Mouse (Mus musculus): ENCODE data around the gene Wwc1.

The Wwc1 gene

DNA sequence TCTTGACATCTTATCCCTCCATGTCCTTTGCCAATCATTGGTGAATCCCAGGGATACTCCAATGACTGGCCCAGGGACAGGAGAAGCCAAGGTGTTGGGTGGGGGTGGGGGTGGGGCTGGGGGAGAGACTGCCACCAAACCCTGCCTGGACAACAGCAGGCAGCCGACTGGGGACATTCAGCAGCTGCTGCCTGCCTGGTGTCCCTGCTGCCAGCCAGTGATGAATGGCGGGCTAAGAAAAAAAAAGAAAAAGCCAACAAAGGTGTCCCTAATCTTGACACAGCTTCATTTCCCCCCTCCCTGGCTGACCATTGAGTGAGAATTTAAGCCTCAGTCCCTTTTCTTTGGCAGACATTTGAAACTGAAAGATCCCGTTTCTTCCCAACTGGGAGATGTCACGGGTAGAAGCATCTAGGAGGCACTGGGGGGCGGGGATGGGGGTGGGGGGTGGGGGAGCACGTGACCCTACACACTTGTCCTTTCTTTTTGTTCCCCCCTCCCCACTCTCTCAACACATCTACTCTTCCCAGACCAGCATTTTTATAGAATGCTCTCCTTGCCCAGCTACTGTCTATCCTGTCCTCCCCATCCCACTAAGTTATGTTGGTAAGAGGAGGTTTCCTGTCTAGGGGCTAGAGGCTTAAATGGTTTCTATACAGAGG lies 7.9 kb downstream of the Wwc1 start:
- DNase-seq (ENCODE audit: low spot score): no peak

DNA sequence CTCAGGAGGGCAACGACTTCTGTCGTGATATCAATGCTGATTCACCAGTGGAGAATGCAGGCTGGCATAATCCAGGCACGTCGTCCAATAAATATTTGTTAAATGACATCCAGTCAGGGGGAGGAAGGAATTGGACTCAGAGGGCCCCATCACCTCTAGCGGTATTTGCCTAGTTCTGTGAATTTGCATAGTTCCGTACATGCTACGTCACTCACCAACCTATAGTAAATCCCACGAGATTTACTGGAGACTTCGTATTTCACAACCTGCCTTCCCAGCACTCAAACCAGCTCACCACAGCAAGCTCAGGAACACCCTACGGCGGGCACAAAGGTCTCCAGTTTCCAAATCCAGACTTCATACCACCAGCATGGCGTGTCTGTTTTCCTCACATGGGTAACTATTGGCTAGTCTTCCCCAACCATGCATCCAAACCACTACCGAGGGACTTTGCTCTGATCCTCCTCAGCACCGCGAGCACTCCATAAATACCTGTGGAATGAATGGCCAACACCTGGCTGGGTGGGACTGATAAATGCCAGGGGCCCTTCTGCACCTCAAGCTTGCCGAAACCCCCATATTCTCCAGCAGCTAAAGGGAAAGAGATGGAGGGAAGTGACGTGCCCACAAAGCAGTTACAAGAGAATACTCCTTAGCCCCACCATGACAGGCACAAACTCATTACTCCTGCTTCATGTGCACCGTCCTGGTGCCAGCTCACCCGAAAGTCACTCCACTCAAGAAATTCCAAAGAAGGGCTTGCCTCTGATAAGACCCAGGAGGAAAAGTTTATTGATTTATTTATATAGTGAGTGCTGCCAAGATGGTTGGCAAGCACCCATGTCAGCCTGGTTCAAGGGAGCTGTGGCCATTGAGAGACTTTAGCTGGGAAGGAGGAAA lies 9.3 kb downstream of the Wwc1 start:
- no peak for DNase-seq (ENCODE audit: low spot score)

DNA sequence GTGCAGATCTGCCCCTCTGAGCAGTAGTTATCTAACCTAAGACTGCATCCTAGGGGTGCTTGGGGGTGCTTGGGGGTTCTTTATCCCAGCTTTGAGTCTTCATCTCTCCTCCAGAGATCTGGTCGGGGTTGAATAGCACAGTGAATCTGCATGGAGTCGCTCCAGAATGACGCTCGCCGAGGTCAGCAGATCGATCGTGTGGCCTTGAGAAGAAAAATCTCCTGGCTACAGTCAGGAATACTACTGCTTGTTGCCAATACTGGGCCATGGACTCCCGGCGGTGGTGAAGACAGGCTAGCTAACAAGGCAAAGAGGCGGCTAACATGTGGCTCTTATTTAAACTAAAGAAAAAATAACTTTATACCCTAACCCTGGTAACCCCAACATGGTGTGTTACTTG lies 12.0 kb downstream of the Wwc1 start:
- no peak for DNase-seq (ENCODE audit: low spot score)

DNA sequence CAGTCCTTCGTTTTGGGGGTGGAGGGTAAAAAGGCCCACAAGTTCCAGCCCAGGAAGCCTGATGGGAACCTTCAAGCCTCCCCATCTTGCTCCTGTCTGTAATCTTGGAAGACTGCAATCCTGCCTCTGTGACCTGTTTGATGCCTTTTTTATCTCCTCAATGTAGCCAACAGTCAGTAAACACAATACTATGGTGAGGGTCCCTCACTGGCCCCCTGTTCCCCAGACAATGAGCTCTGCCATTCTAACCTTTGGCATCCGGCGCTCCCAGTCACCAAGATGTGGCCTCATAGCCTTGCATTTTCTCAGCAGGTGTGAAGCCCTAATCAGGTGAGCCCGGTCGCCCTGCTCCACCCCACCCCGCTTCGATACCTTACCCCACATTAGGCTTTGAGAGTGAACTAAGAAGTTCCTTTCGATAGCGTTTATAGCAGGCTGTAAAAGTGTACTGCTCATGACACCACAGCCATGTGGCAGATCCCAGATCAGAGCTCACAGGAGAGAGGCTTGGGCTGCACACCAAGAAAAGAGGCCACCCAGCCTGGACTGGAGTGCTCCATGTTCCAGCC lies 16.3 kb downstream of the Wwc1 start:
- no peak for DNase-seq (ENCODE audit: low spot score)

DNA sequence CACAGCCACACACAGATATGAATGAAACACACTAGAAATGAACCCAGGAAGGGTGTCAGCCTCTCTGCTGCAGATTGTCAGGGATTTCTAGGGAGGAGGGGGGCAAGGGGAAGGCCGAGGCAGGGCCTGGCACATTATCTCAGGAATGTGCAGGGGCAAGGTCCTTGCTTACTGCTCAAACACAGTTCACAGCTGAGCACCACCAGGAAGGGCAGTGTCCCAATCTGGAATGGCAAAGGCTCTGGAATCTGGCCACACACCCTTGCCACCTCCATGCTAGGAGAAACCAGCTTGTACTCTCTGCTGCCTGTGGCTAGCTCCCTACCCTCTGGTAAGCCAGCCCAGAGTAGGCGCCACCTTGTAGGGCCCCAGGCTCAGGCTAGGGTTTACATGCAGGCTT lies 16.8 kb downstream of the Wwc1 start:
- no peak for DNase-seq (ENCODE audit: low spot score)

DNA sequence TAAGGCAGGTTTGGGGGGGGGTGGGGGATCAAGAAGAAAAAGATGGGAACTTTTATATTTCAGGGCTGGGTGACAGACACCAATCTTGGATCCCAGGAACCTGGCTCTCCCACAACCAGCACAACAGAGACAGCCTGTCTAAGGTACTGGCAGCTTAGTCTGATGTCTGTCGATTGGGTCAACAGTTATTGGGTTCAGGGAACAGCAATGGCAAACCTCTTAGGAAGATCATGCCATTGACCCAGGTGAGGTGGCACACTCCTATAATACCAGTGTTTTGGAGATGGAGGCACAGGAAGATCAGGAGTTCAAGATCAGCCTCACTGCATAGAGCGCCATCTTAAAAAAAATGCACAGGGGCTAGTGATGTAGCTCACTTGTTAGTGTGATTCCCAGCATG lies 17.9 kb downstream of the Wwc1 start:
- no peak for DNase-seq (ENCODE audit: low spot score)

DNA sequence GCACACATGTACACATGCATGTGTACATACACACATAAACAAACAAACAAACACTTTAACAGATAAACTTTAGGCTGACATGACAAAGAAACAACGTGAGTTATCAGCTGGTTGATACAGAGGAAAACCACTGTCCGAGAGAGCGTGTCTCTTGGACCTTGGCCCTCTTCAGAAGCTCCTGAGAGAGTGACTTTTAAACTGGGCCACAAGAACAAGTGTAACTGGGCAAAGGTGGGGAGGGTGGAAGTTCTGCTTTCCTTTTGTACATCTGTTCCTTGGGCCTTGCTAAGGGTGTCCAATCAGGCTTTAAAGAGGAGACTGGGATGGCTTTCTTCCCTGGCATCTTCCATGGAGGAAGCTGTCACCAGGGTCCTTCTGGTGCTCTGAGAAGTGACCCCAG lies 21.1 kb downstream of the Wwc1 start:
- DNase-seq (ENCODE audit: low spot score): no peak

DNA sequence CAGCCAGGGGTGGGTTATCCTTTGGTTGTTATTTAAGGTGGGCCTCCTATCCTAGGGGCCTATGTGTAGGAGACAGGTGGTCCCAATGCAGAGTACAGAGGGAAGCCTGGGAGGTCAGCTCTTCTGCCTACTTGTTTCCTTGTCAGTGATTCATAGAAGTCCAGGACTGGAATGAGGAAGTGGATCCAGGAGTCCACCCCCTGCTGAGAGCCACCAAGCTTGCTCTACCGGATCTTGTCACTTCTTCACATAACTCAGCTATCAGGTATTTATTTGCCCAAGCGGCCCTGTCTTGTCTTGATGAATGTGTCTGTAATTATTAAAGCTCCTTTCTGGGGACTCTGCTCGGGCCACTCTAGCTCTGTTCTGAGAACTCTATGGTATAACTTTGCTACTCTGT lies 24.8 kb downstream of the Wwc1 start:
- DNase-seq (ENCODE audit: low spot score): no peak

DNA sequence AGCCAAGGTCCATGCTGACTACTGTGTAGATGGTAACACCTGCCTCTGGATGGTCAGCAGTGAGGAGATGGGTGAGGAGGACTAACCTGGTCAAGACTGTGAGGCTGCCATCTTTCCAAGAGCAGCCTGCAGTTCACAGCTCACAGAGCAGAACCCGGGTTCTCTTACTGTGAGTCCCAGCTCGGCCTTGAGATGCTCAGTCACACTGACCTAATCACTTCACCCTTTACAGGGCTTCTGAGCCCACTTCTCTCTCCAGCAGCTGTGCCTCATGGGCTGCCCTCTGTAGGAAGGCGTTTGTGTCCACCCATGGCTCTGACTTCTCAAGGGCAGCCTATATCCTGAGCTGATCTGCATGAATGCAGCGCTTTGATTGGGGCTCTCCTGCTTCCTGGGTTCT lies 27.1 kb downstream of the Wwc1 start:
- DNase-seq (ENCODE audit: low spot score): no peak

DNA sequence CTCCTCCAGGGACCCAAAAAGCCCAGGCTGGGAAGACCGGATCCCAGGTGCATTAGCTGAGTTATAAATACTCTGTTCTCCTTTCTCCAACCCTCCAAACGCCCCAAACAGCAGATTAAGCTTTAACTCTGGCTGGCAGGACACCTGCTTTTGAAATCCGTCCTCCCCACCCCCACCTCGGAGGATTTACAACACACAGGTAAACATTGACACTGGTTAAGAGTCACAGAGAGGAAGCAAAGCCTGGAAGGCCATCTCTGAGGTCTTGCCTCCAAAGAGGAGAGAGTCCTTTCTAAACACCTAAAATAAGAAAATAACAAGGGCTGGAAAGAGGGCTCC lies 28.6 kb downstream of the Wwc1 start:
- DNase-seq (ENCODE audit: low spot score): no peak

DNA sequence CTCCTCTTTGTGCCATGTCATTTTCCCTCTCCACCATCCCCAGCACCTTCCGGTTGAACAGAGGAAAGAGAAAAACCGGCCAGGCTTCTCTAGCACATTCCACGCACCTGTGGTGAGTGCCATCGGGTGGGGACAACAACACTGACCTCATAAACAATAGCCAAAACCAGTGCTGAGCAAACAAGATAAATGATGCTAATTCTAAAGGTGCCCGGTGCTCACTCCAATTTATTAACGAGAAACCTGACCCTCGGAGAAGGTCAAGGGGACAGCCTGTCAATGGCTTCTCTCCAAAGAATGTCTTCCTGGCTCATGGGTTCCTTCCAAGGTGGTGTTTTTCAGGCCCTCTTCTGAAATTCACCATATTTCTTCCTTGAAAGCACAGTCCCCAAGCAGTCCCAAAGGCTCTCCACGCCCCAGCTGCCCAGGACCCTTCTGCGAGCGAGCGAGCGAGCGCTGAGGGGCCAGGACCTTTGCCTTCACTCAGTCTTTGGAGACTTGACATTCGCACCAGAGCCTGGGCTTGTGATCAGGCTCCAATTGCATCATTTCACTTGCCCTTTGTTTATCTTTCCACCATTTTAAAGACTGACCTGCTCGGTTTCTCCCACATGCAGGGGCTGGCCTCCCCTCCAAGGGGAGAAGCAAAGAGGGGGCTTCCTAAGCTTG lies 29.1 kb downstream of the Wwc1 start:
- no peak for DNase-seq (ENCODE audit: low spot score)

DNA sequence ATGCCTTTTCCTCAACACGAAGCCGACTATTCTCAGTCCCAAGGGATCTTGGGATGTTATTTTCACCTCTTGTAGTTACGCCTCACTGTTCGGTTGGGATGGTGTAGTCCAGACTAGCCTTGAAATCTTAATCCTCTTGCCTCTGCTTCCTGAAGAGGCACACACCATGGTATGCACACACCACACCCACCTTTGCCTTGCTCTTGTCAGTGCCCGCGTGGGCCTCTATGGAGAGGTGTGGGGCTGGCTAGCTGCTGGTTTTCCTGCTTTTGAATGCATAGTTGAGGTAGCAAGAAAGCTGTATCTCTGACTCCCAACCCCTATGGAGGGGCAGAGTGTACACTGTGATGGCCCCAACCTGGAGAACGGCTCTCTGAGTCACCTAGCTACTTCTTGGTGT lies 29.9 kb downstream of the Wwc1 start:
- no peak for DNase-seq (ENCODE audit: low spot score)

DNA sequence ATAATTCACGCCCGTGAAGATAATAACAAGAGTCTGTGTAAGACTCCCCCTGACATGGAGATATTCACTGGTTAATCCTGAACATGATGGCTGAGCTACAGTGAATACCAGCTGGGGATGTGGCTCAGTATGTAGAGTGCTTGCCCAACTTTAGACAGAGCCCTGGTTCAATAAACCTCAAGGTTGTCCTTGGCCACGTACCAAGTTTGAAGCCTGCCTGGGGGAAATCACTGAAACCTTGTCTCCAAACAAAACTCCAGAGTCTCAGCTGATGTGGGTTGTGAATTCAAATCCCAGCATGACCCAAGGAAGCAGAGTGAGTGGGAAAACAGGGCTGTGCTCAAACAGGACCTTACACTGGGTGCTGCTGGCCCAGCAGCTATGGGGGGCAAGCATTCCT lies 30.3 kb downstream of the Wwc1 start:
- DNase-seq (ENCODE audit: low spot score): no peak

DNA sequence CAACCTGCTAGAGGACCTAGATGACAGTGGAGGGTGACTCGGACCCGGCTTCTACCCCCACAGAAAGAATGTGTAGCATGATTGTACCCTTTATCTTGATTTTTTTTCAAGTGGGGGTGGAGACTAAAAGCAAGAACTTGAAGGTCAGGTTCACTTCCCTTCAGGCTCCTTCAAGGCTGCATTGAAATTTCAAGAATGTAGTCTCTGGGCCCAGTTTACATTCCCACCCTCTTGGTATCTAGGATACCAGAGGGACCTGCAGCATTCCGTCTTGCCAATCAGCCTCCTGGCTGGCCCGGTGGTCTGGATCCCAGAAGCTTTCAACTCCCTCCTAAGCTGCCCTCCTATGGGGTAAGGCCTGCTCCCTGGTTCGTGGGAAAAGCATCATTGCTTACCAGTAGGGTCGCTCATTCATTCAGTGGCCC lies 31.9 kb downstream of the Wwc1 start:
- DNase-seq (ENCODE audit: low spot score): no peak

DNA sequence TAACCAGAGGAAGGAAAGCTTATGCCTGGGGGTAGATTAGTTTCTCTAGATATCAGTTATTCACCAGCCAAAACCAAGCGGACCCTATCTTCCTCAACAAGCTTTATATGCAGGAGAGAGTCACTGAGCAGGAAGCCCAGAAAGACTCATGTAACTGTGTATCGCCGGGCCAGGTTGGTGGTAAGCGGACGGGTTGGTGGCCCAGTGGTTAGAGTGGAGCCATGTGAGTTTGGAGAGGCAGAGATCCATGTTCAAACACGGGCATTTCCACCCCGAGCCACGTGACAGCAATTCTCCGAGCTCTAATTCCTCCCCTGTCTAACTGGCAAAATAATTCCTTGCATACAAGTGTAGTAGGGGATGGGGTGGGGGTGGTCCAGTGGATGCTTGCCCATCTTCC lies 32.4 kb downstream of the Wwc1 start:
- no peak for DNase-seq (ENCODE audit: low spot score)

DNA sequence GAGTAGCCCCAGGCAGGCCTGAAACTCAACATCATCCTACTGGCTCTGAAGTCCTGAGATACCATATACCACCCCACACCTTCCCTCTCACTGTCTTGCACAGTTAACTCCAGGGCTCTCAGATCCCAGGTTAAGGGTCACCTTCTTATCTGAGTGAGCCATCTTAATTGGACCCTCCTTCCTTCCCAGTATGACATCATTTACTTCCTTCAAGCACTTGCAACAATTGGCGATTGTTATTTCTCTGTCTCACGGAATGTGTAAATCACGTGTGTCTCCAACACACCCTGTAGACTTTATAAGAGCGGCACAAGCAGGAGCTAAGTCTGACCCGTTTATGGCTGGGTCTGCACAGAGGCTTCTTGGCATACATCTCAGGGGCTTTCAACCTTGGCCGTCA lies 35.1 kb downstream of the Wwc1 start:
- DNase-seq (ENCODE audit: low spot score): no peak

DNA sequence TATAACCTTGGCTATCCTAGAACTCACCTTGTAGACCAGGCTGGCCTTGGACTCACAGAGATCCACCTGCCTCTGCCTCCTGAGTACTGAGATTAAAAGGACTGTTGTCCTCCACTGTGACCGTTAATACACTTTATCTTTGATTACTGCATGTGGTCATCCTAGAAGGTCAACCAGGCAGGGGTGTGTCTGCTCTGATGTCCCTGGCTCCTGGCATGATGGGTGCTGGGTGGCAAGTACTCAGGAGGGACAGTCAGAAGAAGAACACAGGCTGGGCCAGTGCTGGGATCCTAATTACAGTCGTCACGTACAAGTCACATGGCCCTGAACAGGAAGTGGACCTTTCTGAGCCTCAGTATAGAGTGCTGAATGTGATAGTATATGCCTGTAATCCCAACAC lies 38.7 kb downstream of the Wwc1 start:
- no peak for DNase-seq (ENCODE audit: low spot score)

DNA sequence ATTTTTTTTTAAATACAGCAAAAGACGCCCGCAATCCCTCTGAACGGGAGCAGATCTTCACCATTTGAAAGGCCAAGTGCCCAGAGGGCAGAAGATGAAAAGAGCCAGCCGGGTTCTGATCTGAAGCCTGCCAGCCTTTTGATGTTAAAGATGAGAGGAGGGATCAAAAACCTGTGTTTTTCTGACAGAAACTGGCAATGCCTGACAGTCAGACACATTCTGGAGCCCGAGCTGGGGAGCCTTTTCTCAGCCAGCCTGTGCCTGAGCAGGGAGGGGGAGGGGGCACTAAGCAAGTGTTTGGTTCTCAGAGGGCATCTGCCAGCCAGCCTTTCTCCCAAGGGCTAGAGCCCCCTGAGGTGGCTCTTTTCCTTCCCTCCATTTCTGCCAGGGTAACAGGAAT lies 39.3 kb downstream of the Wwc1 start:
- DNase-seq (ENCODE audit: low spot score): no peak

DNA sequence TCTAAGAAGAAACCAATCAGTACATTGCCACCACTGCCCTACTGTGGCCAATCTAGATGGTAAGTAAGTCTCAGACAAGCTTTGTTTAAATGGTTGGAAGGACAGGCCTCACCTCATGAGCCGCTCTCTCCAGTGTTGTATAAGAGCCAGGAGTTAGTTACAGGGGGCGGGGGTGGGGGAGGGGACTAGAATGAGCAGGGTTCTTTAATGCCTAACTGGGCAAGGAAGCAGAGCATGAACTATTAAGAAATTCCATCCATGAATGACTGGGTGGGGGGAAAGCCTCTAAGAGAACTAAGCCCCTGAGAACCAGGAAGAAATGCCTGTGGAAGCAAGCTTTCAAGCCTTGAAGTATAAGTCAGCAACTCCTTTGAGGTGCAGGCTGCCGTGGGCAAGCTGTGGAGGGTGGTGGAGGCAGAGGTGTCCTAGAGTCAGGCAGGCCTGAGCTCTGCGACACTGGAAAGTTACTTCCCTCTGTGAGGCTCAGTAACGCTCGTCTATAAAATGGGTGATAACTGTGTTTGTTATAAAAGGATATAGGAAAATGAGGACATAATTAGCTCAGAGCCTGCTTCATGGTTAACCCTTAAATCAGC lies 41.4 kb downstream of the Wwc1 start:
- DNase-seq (ENCODE audit: low spot score): no peak

DNA sequence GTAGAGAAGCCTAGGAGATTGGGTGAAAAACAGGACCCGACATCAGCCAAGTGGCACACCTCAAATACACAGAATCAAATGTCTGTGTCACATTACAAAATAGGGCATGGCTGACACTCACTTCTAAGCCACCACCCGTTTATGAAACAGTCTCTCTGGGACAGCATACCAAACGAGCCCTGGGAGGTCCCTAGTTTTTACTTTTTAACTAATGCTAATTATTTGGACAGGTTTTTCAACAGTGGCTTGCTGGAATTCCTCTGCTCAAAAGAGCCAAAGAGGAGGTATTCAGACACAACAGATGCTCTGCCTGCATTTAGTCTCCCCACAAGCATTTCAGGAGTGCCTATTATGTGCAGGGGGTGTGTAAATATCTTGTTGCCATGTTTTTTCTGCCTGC lies 44.7 kb downstream of the Wwc1 start:
- no peak for DNase-seq (ENCODE audit: low spot score)

DNA sequence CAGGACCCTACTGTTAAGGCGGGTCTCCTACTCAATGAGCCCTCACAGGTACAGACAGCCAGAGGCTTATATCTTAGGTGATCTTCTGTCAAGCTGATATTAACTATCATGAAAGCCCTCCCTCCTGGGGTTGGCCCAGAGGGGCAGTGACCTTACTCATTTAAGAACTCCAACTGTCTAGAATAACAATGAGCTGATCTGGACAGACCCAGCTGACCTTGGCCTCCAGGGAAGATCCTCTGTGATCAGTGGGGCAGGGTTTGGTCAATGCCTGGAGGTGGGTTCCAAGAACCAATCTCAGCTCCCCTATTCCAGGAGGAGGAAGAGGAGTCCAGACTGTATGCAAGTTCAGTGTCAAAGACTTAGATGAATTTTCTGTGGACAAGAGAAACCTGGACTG lies 45.2 kb downstream of the Wwc1 start:
- DNase-seq (ENCODE audit: low spot score): no peak

DNA sequence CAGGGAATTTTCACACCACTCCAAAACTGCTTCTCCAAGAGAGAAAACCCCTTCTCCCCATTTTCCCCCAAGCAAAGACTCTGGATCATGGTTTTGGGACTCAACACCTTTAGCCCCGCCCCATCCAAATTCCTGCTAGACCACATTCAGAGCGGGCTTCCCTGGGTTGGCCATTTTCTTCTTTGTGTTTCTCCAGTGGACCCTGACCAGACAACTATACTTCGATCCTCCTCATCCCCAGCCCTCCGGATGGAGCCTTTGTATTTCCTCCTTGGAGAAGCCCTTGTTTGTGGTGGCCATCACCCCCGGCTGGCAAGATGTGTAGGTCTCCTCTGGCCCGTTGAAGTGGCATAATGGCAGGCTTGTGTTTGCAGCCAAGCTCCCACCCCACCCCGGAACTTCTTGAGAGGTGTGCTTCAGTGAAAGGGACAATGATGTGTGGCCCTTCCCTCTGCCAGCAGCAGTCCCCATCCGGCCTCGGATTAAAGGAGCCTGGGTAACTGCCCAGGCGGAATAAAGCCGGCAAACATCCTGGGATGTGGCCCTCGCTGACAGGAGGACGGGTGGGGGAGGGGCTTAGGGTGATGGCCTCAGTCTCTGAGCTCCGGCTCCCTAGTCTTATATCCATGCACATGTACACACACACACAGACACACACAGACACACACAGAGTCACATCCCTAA lies 46.8 kb downstream of the Wwc1 start:
- DNase-seq (ENCODE audit: low spot score): no peak

Measured in urinary bladder, postnatal 10 days (tissue).